Comparison of ENCODE assay signal across 19 mouse cellular contexts in the genomic region with DNA sequence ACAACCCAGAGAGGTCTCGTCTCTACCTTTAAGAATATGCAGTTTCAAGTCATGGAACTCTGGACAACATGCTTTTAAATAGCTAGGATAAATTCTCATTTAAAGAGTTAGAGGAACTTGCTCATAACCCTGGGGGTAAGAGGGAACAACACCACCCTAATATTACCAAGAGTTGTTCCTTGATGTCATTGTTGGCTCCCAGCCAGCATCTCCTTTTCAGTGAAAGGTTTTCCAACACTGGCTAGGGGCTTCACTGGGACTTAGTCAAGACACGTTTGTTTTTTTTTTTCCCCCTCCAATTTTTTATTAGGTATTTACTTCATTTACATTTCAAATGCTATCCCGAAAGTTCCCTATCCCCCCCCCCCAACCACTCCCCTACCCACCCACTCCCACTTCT.
"Had no signal": no experiment of that assay in that cellular context is flagged by ENCODE, and none has a peak within 500 bp of the region (broad histone marks: within the 10 kb centered on the region; RNA-seq: fewer than 3 reads in every experiment).

No protein-coding gene starts in this region.

- H3K9me3 ChIP-seq: lung, embryonic 15.5 days; midbrain, embryonic 10.5 days; midbrain, embryonic 12.5 days; neural tube, embryonic 13.5 days; neural tube, embryonic 15.5 days had no signal

- H3K27ac ChIP-seq: lung, embryonic 15.5 days; midbrain, embryonic 10.5 days; midbrain, embryonic 12.5 days; neural tube, embryonic 13.5 days; neural tube, embryonic 15.5 days had no signal

- H3K36me3 ChIP-seq: lung, embryonic 15.5 days; midbrain, embryonic 10.5 days; midbrain, embryonic 12.5 days; neural tube, embryonic 13.5 days; neural tube, embryonic 15.5 days had no signal

- H3K4me3 ChIP-seq: lung, embryonic 15.5 days; midbrain, embryonic 10.5 days; midbrain, embryonic 12.5 days; myocyte; neural tube, embryonic 13.5 days; neural tube, embryonic 15.5 days had no signal

- H3K27me3 ChIP-seq: lung, embryonic 15.5 days; neural tube, embryonic 13.5 days; neural tube, embryonic 15.5 days had no signal

- ATAC-seq: midbrain, embryonic 16.5 days had no signal

- H3K4me2 ChIP-seq: lung, embryonic 15.5 days; midbrain, embryonic 12.5 days; neural tube, embryonic 13.5 days; neural tube, embryonic 15.5 days had no signal

- DNase-seq: lung, adult 18-20 months; lung, postnatal 10 days; lung, postnatal 4 days; midbrain, embryonic 14.5 days; retina, postnatal 1 day; right cerebral cortex, adult 18-20 months; right cerebral cortex, postnatal 25 days; right cerebral cortex, postnatal 4 days; spleen, adult 18-20 months; thymus, adult 18-20 months; thymus, postnatal 14 days; thymus, postnatal 36 days had no signal

- H3K9ac ChIP-seq: lung, embryonic 15.5 days; midbrain, embryonic 12.5 days; neural tube, embryonic 13.5 days; neural tube, embryonic 15.5 days had no signal

- H3K4me1 ChIP-seq: lung, embryonic 15.5 days; midbrain, embryonic 12.5 days; neural tube, embryonic 13.5 days; neural tube, embryonic 15.5 days had no signal
